Mouse (Mus musculus): ENCODE data around the gene Fbrsl1.

The Fbrsl1 gene

DNA sequence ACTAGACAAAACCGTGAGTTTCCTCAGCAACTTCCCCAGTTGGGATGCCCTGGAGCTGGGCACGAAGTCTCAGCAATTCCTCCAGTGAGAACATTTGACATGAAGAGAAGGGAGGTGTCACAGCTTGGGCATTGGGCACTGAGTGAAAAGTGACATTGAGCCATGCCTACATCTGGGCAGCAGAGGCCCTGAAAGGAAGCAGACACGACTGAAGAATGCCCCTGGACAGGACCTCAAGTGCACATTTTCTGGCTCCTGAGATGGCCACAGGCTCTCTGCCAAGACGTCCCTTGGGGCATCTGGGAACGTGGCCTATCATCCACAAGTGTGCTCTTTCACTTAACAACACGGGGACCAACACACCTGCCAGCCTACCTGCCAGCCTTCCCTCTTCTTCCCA is 991 bp upstream of the Fbrsl1 start:
- no peak for DNase-seq (ENCODE audit: low read depth, low spot score)

DNA sequence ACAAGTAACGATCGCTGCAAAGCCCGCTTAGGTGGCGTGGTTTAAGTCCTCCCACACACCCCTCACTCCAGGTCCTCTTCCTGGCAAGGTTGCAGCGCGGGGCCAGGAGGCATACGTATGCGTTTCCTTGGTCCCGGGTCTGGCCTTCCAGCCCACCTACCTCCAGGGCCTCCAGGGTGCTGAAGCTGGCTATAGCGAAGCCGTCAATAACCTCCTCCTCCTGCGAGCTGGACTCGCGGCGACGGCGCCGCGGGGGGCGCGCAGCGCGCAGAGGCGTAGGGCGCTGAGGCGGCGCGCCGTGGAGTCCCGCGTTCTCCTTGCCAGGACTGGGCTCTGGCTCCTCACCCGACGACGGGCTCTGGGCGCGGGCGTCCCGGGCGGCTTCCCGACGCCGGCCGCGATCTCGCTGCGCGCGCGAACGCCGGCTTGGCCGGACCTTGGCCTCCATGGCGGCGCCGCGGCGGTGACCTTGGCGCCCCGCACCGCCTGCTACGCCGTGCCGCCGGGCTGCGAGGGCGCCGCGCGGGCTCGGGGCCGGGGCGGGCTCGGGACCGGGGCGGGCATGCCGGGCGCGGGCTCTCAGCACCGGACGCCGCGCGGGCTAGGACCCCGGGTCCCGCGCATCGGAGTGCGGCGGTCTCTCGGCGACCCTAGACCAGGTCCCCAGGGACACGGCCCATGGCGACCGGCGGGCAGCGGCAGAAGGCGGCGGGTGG is 425 bp downstream of the Fbrsl1 start:
- peak; percentile 73 for DNase-seq (ENCODE audit: low read depth, low spot score)

DNA sequence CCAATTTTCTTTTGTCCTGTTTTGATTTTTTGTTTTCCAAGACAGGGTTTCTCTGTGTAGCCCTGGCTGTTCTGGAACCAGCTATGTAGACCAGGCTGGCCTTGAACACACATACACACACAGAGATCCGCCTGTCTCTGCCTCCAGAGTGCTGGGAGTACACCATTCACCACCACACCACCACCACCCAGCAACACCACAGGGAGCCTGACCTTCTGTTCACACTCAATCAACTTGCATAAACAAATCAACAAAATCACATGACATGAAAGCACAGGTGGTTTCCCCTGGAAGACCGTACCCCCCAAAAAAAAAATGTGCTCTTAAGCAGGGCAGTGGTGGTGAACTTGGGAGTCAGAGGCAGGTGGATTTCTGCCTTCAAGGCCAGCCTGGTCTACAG is 3.8 kb downstream of the Fbrsl1 start:
- DNase-seq (ENCODE audit: low read depth, low spot score): peak; percentile 49

DNA sequence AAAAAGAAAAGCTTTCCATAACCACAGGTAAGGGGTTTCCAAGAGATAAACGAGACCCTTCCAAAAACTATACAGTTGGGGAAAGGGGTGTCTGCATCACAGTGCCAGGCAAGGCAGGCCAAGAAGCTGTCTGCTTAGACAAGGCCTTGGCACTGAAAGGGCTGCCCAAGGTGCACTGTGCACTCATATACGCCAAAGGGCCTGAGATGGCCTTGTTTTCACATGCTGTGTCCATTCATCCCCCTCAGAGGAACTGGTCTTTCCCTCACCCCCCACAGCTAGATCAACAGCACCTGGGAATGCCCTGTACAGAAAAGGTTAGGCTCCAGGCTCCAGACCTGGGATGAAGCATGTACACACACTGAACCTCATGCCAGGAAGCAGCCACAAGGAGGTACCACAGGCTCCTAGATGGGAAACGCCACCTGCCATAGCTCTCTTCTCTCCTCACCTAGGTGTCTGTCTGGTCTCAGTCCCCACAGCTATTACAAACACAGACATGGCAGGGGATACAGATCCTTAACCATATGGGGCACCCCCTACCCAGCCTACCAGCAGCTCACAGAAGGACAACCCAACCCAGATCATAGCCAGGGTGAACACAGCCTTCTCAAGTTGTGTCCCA is 5.2 kb downstream of the Fbrsl1 start:
- DNase-seq (ENCODE audit: low read depth, low spot score): no peak

DNA sequence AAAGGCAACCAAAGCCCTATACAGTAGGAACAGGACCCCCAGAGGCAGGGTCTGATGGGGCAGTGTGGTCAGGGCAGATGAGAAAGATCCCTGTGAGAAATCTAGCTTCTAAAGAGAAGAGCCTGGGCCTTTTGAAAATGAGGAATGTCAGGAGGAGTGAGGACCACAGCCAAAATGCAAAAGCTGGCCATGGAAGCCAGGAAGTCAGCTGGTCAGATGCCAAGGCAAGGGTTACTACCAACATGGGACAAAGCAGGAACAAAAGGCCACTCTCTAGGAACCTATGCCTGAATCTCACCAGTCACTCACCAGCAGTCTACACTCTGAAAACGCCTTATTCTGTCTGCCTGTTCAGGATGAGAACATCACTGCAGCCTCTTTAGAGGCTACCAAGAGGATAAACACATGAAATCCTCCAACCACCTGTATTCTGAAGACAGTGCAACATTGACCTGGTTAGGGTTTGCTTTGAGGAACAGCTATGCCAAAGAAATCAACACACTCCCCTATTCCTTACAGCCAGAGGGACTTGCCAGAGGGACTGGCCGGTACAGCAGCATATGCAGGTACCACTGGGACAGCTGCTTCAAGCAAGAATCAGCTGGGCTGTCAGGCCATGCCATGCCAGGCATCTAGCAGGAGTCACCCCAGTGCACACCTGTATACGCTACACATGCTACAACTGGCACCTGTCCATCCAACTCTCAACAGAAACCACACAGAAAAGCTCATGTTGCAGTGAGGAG is 8.6 kb downstream of the Fbrsl1 start:
- DNase-seq (ENCODE audit: low read depth, low spot score): no peak

DNA sequence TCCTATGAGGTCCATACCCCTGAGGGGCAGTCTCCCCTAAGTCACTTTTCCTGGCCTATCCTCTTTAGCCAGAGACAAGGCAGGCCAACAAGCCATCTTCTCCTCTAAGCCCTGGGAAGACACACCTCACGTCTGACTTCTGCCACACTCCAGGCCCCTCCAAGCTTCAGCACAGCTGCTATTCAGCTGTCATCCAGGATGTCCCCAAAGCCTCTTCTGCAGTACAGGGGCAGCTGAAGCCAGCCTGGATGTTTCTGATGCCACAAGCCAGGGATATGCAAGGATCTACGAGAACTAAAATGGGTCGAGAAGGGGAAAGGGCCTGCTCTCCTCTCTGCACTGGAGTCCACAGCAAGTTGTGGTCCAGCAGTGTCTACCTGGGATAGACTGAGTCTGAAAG is 9.7 kb downstream of the Fbrsl1 start:
- DNase-seq (ENCODE audit: low read depth, low spot score): no peak

DNA sequence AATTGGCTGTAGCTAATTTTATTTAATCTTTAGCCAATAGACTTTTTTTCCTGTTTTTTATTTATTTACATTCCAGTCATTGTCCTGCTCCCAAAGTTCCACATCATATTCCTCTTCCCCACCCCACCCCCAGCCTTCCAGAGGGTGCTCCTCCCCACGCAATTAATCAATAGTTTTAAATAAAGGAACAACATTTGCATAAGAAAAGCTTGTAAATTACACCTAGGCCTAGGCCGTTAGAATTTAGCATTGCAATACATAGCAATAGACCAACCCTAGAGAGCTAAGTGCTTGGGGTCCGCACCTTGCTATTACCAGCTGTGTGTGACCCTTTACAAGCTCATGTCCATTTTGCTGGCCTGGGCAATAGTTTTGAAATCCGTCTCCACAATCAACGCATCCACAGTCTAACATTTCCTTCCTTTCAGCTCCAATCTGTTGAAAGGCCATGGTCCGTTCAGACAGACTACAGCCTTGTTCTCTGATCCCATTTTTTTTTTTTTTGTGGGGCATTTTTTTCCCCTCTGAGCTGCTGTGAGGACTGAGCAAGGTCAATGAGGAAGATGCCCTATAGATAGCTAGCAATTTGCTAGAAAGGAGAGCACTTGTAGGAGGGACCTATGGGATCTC is 10.6 kb downstream of the Fbrsl1 start:
- peak; percentile 89 for DNase-seq (ENCODE audit: low read depth, low spot score)

DNA sequence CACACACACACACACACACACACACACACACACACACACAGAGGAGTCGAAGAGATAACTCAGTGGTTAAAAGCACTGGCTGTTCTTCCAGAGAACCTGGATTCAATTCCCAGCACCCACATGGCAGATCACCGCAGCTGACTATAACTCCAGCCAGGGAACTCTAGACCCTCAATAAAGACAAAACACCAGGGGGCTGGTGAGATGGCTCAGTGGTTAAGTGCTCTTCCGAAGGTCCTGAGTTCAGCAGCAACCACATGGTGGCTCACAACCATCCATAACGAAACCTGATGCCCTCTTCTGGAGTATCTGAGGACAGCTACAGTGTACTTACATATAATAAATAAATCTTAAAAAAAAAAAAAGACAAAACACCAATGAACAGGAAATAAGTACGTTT is 12.1 kb downstream of the Fbrsl1 start:
- peak; percentile 34 for DNase-seq (ENCODE audit: low read depth, low spot score)

DNA sequence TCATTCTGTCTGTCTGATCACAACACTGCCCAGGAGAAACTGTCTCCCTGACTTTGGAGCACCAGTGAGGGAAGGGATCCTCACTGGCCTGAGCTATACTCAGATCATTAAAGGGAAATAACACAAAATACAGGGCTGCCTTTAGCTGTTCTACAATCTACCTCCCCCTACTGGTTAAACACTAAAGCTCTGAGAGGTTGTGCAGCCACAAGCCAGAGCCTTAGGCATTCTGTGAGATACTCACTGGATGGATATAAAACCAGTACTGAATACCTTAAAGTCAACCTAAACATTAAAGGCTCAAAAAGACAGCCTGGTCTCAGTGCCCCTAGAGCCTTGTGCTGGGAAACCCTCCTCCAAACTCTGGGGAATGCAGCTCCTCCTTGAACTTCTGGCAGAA is 13.5 kb downstream of the Fbrsl1 start:
- peak; percentile 53 for DNase-seq (ENCODE audit: low read depth, low spot score)

DNA sequence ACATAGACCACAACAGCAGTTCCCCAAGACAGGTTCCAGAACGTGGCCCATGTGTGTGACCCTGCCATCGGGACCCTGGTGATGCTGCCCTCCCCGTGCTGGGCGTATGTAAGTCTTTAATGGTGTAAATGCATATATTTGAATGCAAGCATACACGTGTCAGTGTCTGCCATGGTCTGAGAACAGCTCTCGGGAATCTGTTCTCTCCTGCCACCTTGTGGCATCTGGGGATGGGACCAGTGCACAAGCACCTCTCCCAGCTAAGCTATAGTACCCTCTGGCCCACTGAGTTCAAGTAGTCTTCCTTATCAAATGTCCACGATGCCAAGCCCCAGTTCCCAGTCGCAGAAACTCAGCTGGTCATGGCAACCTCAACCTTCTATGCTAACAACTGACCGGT is 19.3 kb downstream of the Fbrsl1 start:
- peak; percentile 72 for DNase-seq (ENCODE audit: low read depth, low spot score)

DNA sequence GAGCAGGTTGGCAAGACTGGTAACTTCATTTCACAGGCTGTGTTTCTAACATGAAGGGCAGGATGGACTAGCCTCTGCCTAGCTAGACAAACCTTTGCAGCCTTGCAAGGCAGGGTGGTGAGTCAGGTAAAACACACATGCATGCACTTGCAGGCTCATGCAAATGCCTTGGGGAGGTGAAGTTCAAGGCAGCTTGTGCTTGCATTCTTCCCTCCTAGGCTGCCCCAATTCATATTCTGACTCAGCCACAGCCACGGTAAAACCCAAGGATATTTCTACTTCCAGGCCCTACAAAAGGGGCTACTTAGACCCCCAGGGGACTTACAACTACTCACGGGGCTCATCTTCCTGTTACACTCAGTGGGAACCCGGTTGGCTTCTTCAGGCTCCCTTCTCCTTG is 20.0 kb downstream of the Fbrsl1 start:
- DNase-seq (ENCODE audit: low read depth, low spot score): no peak

DNA sequence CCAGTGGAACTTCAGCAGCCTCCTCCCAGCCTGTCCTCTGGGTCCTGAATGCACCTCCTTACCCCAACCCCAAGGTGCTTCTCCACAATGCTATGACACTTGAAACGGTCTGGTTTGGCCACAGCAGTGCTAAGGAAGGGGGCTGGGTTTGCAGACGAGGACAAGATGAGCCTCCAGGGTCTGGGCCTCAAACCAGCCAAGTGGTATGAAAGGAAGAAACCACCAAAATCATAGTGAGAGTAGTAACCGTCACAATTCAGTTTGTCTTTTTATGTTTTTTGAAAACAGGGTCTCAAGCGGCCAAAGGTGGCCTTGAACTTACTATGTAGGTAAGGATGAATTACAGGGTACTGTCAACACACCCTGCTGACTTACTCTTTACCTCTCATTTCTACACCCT is 23.1 kb downstream of the Fbrsl1 start:
- DNase-seq (ENCODE audit: low read depth, low spot score): no peak

DNA sequence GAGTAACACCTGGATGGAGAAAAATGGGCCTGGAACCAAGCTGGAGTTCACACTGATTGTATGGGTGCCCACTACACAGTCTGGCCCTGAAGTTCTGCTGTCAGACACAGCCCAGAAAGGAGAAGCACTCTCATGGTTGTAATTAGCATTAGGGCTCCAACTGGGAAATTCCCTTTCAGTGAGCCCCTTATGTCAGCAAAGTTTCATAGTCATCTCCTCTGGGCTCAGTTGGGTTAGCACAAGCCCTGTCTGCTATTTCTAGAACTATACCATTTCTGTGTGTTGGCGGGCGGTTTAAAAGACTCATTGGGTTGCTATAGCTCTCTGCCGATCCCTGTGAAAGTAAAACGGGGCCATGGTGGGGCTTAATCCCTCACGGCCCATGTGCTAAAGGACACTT is 24.1 kb downstream of the Fbrsl1 start:
- DNase-seq (ENCODE audit: low read depth, low spot score): no peak

DNA sequence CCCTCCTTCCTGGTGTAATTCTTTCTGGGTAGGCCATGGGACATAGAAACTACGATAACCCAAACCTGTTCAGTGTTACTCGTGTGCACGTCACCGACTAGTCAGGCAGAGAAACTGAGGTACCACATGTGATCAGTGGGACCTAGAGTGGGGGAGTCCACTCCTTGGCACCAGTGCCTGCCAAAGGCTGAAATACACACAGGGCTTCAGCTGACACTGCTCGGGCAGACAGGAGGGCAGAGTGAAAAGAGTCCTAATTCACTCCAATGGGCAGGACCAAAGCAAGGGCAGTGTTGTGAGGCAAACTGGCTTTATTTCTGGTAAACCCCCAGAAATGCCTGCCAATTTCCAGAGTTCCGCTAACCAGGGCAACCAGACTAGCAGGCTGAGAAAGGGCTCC is 26.9 kb downstream of the Fbrsl1 start:
- no peak for DNase-seq (ENCODE audit: low read depth, low spot score)

DNA sequence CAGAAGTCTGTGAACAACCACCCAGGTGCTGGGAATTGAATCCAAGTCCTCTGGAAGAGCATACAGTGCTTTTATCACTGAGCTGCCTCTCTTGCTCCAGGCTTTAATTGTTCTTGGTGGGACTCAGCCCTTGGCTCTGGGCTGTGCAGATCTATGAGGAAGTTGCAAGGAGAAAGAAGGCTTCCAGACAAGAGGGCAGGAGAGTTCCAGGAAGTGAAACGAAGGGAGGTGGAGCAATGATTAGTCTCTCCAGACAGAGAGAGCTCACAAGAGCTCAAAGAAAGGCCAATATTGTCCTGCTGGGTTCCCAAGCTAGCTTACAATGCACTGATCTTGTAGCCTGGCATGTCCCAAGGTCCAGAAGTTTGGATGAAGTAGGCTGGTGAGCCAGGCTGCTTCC is 27.4 kb downstream of the Fbrsl1 start:
- DNase-seq (ENCODE audit: low read depth, low spot score): no peak

DNA sequence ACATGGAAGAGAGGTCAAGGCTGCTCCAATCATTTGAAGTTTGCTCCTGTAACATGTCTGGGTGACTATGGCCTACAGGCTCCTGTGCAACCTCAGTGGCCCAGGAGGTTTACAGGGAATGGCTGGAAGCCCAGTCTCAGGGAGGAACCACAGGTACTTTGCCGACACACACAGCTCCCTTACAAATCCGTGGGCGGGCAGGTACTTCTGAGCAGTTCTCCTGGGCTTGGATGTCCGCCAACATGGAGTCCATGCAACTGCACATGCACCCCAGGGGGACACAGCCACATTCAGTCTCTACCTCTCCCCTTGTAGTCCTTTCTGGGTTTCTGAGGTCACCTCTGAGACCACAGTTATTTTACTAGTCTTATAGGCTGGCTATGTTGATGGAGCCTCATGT is 28.1 kb downstream of the Fbrsl1 start:
- DNase-seq (ENCODE audit: low read depth, low spot score): no peak

DNA sequence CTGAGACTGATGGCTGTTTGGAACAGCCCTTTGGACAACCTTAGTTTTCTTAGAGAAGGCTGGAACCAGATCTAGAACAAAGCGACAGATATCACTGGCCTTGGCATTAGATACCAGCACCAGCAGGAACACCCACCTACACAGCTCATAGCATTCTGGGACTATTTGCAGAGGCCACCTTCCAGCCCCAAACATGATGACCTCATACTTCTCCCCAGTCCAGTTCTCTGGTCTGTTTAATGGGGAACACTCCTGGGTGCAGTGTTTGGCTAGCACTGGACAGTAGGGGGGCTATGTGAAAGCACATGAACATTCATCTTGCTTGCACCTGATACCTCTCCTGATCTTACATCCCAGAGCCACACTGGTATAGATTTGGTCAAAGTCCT is 29.8 kb downstream of the Fbrsl1 start:
- DNase-seq (ENCODE audit: low read depth, low spot score): no peak

DNA sequence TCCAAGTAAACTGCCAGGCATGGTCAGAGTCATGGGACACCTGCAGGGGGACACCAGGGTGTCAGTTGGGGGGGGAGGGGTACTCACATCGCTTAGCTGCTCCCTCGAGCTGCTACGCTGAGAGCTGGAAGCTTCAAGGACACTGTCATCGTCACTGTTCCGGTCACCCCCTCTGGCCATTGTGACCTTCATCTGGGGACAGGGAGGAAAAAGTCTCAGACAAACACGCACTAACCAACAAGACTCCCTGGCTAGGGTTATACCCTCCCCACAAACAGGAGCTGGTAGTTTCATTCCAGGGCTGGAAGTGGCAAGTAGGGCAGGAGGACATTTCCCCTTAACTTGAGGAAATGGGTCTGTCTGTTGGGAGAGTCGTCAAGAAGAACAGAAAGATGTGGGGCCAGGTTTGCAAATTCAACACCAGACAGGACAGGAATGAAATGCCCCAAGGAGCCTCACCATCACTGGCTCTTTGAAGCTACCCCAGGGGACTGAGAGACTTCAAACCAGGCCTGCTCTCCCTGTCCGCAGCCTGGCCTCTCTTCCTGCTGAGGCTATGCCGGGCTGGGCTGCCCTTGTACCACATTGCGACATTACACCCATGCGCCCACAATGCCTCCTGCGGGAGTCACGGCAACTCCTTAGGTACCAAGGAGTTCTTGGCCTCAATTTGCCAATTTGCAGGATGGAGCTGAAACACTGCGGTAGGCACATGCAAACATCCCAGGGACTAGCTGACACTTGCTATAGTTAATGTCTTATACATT is 30.4 kb downstream of the Fbrsl1 start:
- no peak for DNase-seq (ENCODE audit: low read depth, low spot score)

DNA sequence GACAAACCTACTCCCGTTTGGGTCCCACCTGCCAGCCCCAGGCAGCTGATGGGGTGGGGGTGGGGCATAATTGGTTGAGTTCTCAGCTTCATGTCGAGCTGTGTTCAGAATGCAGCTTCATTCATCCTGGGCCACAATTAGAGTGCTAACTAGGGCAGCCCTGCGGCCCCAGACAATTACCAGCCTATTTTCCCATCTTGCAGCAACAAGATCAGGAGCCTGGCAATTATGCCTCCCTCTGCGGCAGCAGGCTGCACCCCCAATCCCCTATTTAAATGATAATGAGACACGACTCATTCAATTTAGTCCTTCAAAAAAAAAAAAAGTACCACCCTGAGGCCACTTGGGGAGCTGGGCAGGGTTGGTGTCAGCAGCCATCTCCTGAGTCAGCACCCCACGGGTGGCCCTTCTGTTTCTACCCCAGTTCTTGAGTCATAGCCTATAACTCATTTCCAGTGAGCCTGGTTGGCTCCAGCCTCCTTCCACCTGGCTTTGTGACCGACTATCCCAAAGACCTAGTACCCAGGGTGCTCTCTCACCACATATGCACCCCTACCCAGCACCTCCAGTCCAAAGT is 31.4 kb downstream of the Fbrsl1 start:
- peak; percentile 70 for DNase-seq (ENCODE audit: low read depth, low spot score)

DNA sequence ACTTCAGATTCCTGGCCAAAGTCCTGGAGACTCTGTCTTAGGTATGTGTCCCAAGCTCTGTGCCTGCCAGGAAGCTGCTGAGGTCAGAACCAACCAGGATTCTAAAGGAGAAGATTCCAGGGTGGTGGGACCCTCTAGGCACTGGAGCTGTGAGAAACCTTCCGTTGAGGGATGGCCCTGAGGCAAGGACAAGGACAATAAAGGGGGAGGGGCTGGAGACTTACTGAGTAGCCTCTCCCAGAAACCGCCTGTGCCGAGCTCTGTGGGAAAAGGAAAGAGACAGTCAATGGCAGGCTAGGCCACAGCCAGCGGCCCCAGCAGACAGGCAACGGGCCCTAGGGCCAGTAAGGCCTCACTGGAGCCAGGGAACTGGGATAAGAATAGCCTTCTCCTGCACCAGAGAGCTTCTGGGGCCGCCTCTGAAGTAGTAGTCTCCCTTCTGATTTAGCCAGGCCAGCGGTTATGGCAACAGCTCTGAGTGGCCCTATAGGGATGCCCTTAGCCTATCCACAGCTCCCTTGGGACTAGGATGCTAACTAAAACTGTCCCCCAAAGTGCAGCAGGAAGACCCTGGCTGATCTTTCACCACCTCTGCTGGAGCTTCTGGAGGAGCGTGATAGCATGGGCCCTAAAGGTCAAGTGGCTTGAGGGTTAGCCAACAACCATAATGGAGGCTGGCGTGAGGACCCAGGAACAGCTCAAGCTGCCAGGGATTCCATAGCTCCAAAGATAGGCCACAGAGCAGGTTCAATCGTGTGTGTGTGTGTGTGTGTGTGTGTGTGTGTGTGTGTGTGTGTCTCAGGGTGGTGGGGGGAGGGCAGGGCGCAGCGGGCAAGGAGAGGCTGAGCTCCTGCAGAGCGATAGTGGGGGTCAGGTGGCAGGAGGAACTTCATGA is 32.2 kb downstream of the Fbrsl1 start:
- no peak for DNase-seq (ENCODE audit: low read depth, low spot score)

Data from R1 (cell line).